Mouse (Mus musculus): ENCODE data around the gene Dlg2.

Dlg2 gene

DNA sequence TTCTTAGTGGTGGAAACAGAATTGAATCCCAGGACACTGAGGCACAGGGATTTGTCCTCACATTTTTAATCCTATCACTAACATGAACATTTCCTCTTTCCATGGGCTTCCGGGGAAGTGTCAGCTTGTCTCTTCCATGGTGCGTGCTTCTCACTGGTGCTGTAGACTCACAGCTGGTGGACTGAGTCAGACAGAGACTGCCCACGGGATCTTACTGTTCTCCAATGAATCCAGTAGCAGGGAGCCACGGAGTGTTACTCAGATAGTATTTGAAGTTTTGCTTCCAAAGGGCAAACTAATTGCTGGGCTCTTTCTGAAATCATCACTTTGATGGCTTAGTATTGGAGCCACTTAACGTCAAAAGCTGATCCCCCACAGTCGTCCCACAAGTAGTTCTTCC lies 963.9 kb downstream of the Dlg2 start:
- in situ Hi-C loops (cut with MboI, MseI), result no loop called here

DNA sequence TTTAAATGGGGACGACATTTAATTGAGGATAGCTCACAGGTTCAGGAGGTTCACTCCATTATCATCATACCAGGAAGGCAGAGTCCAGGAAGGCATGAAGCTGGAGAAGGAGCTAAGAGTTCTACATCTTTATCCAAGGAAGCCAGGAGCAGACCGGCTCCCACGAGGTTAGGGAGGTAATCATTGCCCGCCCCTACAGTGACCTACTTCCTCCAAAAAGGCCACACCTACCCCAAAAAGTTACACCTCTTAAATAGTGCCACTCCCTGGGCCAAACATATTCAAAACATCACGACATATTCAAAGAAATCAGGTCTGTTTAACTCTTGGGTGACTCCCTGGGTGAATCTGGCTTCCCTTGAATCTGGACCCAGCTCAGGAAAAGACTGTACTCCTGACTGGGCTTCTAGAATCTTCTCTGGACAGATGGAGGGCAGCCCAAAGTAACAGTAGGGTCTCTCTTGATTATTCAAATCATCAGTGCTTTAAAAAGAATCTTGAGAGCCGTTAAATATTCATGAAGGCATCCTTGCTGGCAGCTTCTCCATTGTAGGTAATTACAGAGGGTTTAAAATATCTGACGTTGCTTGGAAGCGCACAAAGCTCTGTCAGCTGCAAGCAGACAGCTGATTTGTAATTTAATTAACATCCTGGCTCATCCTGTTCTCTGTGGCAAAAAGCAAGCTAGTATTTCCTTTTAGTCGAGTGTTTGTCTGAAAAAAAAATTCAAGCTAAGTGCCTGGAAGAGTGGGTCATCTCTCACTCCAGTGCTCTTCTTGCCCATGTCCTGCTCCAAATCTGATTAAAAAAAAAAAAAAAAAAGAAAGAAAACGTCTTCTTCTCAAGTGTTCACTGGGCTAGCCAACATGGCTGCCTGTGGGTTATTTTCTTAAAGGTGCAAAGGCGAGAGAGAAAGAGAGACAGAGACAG lies 966.2 kb downstream of the Dlg2 start:
- in situ Hi-C loops (cut with MboI, MseI), result no loop called here

DNA sequence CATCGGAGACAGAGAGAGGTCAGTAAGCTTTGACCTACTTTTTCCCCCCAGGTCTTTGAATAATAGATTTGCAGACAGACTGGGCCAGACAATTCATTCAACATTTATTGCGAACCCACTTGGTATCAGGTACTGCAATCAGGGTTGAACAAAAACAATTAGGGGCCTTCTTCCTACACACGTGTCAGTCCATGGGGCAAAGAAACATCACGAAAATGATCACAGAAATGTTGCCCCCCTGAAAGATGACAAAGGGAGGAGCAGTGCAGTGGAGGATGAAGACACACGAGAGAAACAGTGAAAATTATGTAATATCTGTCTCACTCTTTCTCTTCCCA lies 966.9 kb downstream of the Dlg2 start:
- in situ Hi-C loops (cut with MboI, MseI), result no loop called here

DNA sequence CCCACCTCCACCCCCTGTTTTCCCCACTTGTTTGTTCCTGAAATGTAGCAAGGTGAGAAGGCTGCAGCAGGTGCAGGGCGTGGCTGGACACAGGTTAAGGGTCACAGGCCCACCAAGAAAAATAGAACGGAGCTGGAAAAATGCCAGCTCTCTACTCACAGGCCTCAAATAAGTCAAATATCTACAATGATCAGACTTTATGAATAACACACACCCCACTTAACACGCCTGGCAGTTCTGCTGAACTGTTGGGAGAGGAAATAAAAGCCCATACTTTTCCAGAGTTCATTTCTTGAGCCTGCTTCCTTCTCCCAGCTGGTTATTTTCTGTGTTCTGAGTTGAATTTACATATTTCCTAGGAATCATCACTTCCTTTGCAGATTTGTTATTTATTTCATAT lies 967.4 kb downstream of the Dlg2 start:
- in situ Hi-C loops (cut with MboI, MseI), result no loop called here

DNA sequence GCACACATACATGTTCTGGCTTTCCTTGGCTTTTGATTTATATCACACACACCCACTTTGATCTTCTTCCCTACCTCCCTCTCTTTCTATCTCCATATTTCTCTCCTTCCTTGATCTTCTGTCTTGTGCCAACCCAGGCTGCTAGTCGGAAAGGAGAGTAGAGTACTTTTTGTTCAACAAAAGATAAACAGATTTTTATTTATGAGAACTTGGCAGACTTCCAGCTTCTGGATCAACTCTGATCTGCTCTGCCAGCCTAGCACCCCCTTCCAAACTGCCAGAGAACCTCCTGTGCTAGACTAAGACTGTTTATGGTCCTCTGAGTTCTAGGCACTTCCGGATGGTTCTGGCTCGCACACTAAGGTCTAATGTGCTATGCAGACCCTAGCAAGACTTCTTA lies 968.3 kb downstream of the Dlg2 start:
- in situ Hi-C loops (cut with MboI, MseI), result no loop called here

DNA sequence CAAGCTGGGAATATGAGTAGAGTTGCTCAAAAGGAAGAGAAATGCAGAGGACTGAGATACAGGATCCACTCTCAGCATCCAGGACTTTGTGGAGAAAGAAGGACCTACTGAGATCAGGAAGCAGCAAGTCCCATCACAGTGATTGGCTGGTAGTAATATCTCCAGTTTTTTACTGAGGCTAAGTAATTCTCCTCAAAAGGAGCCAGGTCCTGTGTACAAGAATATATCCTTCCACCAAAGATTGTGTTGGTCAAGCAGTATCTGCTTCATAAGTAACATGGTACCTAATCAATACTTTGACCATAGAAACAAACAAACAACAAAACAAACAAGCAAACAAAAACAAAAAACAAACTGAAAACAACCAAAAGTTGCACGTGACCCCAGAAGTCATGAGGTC lies 980.3 kb downstream of the Dlg2 start:
- in situ Hi-C loops (cut with MboI, MseI), result no loop called here

DNA sequence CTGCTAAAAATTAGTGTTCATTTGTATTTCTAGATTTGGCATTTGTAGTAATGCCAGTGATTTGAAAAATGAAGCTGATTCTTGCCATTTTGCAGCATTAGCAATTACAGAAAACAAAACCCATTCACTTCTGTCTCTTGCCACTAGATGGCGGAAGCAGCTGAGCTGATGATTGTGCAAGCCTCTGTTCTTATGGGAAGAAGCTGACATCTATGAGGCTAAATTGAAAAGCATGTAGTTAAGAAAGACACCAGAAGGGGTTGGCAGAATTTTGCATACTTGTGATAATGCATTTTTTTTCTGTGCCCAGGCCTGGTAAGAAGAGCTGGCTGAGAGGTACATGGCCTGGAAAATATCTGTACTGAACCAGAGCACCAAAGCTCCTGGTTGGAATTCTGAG lies 980.7 kb downstream of the Dlg2 start:
- in situ Hi-C loops (cut with MboI, MseI), result no loop called here

DNA sequence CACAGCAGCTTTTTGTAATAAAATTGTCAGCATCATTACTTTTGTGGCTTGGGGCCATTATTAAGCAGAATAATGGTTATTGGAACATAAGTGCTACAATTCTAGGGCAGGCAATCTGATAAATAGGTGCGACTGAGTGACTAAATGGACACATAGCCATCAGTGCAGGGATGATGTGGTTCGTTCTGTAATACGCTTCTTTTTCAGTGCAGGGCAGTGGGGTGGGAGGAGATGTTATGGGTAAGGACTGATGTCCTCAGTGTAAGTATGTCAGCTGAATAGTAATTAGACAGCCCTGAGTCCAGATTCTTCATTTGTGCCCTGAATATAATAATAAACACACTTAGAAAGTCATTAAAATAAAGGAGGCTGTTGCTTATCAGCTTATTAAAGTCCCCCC lies 984.9 kb downstream of the Dlg2 start:
- in situ Hi-C loops (cut with MboI, MseI), result loop anchor here in 1 of 2 experiments (10.0 kb wide), 1 partner anchor 563 kb away; no protein-coding TSS in a partner anchor

DNA sequence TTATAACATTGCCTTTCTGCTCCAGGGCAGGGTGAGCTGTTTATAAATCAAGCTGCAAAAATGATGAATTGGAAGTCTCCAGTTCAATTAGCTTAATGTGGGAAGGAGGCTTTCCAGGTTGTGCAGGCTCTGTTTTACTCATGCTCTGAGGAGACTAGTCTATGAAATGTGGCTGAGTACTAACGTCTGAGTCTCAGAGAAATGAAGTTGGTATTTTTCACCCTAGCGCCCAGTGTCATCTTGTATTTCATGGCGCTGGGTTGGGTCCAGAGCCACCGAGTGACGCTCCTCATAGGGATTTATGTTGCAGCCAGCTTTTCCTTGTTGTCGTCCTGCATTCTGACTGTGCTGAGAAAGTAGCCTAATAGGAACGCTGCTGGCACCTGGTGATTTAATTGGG lies 986.8 kb downstream of the Dlg2 start:
- in situ Hi-C loops (cut with MboI, MseI), result loop anchor here in 1 of 2 experiments (10.0 kb wide), 1 partner anchor 562 kb away; no protein-coding TSS in a partner anchor

DNA sequence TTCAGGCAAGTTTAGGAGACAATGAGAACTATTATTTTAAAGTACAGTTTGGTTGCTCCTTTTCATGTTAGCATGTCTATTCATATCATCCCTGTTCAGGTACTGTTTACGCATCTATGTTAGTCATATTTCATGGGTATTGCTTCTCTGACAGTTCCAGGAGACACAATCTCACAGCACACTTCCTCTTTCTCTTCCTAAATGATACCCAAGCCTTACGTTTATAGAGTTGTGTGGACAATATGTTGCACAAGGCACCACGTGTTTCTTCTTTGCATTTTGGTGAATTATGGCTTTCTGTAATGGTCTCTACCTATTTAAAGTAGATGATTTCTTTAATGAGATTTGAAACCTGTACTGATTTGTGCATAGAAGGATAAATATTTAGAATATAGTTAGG lies 990.6 kb downstream of the Dlg2 start:
- in situ Hi-C loops (cut with MboI, MseI), result loop anchor here in 1 of 2 experiments (10.0 kb wide), 1 partner anchor 558 kb away; no protein-coding TSS in a partner anchor

DNA sequence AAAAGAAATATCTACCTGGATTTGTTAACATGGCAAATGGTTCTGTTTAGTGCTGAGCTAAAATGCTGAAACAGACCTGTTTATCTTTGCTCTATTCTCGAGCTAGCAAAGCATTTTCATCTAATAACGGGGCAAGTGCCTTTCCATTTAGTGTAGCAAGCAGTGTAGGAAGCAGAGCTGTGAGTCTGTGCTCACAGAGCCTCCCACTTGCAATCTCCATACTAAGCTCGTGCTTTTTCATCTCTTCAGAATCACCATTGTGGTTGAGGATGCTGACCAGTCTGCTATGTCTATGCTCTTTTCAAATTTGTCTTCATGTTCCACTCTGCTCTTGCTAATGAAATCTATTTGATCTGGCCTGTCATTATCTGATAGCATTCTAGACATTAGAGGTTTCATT lies 1002.7 kb downstream of the Dlg2 start:
- in situ Hi-C loops (cut with MboI, MseI), result loop anchor here in 1 of 2 experiments (25.0 kb wide), 1 partner anchor 1033 kb away; no protein-coding TSS in a partner anchor

DNA sequence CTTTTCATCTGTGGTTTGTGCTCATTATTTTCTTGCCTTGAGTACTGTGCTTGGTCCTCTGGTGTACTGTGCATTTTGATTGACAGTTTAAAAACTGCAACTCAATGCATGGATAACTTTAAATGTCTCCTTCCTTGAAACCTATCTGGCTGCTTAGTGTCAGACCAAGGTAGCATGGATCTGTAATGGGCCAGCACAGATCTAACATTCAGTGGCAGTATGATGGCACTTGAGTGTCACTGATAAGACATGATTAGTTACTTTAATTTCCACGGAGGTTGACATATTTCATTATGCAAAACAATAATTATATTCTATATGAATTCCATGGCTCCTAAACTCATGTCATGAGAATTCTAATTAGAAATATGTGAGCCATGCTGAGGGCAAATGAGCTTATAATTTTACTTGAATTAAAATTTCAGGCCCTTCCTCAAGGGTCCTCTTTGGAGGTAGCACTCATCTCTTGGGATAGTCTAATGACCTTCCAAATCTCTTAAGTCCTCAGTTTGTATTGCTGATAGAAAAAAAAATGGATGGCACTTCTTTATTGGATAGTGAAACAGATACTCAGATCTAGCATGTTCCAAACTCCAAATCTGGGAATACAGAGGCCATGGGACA lies 1005.2 kb downstream of the Dlg2 start:
- in situ Hi-C loops (cut with MboI, MseI), result loop anchor here in 1 of 2 experiments (25.0 kb wide), 1 partner anchor 1031 kb away; no protein-coding TSS in a partner anchor

DNA sequence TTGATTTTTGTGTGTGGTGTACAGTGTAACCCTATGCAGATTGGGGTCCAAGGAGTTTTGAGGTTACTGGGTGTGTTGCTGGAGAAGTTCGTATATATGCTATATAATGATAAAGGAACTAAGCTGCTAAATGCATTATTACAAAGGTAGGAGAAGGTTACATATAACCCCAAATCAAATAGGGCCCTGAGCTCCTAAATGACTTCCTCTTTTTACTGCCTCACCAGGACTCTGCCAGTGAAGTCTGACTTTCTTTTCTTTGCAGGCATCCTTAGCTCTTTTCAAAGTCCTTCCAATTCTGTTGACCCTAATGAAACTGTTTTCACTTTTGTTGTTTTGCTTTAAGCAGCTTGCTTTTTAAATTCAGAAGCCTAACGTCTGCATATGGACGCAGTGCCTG lies 1016.8 kb downstream of the Dlg2 start:
- in situ Hi-C loops (cut with MboI, MseI), result loop anchor here in 1 of 2 experiments (25.0 kb wide), 1 partner anchor 1019 kb away; no protein-coding TSS in a partner anchor

DNA sequence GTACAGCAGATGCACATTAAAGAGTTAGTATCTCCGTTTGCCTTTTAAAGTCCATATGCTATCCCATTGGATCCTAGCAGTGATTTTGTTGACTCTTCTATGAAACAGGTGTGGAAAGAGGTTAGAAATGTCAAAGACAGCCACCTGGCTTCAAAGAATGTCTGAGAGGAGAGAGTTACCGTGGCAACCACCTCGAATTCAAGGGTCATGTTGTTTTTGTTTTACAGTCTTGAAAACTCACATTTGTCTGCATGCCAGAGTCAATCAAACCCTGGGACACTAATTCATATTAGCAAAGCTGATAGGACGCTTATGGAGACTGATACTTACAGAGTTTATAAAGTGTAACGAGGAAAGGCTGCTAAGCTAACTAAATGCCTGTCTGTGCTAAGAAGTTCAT lies 1019.1 kb downstream of the Dlg2 start:
- in situ Hi-C loops (cut with MboI, MseI), result loop anchor here in 1 of 2 experiments (25.0 kb wide), 1 partner anchor 1017 kb away; no protein-coding TSS in a partner anchor

DNA sequence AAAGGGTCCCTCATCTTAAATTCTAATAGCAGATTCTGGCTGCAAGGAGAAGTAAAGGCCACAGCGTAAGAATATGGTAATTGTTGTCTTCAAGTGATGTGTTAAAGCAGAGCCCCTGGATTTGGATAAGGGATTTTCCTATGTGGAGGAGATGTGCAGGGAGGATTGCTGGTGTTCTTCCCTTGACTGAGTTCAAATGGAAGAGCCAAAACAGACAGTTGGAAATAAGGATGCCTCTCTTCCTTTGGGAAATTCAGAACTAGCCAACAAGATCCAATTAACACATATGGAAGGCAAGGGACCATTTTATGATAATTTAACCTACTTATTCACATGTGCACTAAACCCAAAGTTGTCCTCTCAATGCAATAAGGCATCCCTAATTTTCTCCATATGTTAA lies 1034.6 kb downstream of the Dlg2 start:
- in situ Hi-C loops (cut with MboI, MseI), result no loop called here

DNA sequence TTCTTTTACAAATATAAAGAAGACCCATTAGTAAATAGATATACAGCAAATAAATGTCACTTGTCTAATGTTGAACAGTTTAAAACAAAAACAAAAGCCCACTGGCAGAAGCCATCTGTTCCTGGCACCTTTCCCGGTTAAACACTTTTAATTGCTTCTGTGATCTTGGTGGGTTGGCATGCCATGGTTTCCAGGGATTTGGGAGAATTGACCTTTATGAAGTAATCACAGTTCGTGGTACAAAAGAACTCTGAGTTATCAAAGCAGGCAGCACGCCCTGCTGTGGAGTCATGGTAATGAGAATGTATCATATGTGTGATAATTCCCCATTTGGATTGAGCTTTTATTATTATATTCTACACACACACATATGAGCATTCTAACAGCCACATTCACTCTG lies 1038.0 kb downstream of the Dlg2 start:
- in situ Hi-C loops (cut with MboI, MseI), result no loop called here

DNA sequence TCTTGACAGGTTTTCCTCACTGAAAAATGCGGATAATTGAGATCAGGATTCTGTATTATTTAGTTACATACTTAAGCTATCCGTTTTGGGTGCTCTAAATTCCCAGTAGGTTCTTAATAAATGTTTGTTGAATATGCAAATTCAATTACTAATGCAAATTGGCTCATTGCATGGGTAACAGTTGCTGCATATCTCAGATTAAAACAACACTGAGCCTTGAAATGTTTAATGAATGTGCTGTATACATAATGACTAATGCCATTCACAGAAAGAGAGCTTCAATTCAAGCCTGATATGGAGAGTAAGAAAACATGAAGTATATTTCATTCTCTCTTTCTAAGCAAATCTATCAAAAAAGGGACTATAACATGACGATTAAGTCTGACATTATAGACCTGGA lies 1039.8 kb downstream of the Dlg2 start:
- in situ Hi-C loops (cut with MboI, MseI), result no loop called here

DNA sequence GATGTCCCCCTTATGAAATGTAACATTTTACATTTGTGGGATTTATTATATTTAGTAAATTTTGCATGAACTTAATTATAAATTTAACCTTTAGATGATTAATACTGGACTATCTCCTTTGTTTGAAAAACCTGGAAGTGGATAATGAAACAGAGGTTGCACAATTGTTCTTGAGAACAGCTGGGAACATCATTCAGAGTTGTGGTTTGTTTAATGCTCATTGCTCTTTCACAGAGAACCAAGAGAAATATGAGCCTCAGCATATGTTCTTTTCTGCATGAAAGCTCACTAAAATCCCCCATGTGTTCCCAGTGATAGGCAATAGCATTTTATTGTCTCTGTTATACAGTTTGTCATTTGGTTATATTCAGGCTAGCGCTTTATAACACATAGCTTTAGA lies 1049.4 kb downstream of the Dlg2 start:
- in situ Hi-C loops (cut with MboI, MseI), result no loop called here

DNA sequence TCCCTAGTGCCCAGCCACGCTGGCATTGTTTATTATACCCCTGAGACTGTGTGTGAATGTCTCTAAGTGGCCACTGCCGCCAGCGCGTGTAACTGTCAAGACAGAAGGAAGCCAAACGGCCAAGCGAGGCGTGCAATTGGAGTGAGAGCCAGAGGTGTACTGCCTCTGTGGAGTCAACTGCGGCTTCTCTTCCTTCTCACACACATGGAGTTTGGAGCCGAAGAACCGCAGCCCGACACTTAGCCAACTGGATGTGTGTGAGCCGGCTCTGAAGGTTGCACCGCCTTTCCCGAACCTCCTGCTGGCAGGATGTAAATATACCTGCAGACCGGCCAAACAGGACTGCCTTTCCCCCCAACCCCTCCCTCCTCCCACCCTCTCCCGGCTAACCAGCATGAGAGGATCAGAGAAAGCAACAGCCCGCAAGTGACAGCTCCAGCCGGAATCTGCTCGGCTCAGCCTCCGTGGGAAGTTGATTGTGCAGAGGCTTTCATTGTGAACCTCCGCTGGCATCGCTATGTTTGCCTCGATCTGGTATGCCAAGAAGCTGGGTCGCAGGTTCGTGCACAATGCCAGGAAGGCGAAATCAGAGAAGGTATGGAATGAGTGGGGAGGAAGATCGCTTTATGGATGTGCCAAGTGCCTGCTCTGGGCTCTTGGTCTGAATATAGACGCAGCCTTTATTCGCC lies 1066.3 kb downstream of the Dlg2 start:
- in situ Hi-C loops (cut with MboI, MseI), result no loop called here

DNA sequence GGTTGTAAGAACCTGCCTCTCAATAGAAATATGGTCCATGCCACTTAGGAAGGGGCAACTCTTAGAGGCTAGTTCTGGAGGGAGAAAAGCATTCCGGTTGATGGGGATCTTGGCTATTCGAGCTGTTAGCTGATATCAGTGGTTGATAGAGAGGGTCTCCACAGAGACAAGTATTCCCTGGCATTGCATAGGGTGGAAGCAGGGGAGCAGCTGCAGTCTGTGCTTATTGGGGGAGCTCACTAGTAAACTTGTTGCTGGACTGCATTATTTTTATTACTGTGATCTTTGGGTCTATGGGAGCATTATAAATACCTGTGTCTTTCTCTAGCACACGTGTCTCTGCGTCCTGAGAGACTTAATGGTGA lies 1066.8 kb downstream of the Dlg2 start:
- in situ Hi-C loops (cut with MboI, MseI), result no loop called here

DNA sequence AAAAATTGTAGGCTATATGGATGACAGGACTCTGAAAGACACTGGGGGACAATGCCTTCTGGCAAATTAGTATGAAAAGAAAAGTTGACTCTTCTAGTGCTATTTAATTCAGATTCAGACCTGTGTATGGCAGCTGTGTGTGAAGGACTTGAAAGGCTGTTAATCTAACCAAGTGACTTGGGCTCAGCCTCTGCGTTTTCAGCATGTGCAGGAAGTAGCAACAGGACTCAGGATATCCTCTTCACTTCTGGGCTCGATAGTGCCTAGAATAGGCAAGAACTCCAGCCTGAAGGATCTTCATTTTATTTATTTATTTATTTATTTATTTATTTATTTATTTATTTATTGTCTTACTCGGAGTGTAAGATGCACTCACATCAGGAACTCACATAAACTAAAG lies 1068.1 kb downstream of the Dlg2 start:
- in situ Hi-C loops (cut with MboI, MseI), result no loop called here

DNA sequence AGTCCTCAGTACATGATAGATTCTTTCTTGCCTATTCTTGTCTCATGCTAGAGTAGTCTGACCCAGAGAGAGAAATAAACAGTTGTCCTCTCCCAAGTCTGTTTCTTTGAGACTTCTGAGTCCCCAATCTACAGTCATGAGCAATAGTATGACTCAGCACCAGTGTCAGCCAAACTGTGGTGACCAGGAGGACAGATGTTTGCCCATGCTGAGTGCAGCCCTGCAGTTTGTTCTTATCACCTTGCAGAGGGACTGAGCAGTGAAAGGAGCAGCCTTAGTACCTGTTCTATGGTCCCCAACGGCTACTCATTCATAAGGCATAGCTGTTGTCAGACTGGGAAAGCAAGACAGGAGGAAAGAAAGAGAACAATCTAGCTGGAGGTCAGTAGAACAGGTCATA lies 1072.3 kb downstream of the Dlg2 start:
- in situ Hi-C loops (cut with MboI, MseI), result no loop called here
